Mouse (Mus musculus): ENCODE results near the gene Hoxc6. TPM values are rescaled to one million over a fixed set of nuclear protein-coding genes. Genes with fewer than 3 reads are reported as not detected.

Hoxc6 gene
- polyA plus RNA-seq, 1 experiment from 2014 or later: 0.26 TPM

GRCm38 (mm10) chr15:103035548-103035881 lies 37.5 kb downstream of the Hoxc6 start:
- Histone ChIP-seq H3K36me3 (no peaks in the 10 kb centered on the region), H3K27me3 (peaks cover 98% of the 10 kb centered on the region), H3K4me3 (peak overlapping the region; percentile 46), H3K4me2 (peak overlapping the region; percentile 73), H3K27ac (no peak overlapping the region), H3K9ac (no peak overlapping the region), H3K4me1 (peaks cover 4% of the 10 kb centered on the region; the same call in 1 of the 2 replicates), H3K9me3 (no peaks in the 10 kb centered on the region)
- ATAC-seq (ENCODE audit: borderline replicate concordance, extremely low read depth, low FRiP score, low TSS enrichment): no peak
- WGBS: 1% methylated on average over 14 of the region's 14 CpGs

- ATAC-seq (ENCODE audit: borderline replicate concordance, extremely low read depth, low FRiP score, low TSS enrichment): no peak
- peaks cover 13% of the 10 kb centered on the region; the same call in 1 of the 2 replicates for H3K4me1 ChIP-seq
- H3K9me3 ChIP-seq: no peaks in the 10 kb centered on the region
- H3K4me2 ChIP-seq: no peak overlapping the region
- H3K27ac ChIP-seq: no peak overlapping the region
- H3K4me3 ChIP-seq: no peak overlapping the region
- WGBS: 26% methylated on average over 1 of the region's 1 CpGs
- H3K9ac ChIP-seq: no peak overlapping the region
- no peaks in the 10 kb centered on the region for H3K36me3 ChIP-seq
- peaks cover 98% of the 10 kb centered on the region for H3K27me3 ChIP-seq
These were observed 39.5 kb downstream of the Hoxc6 start for GRCm38 (mm10) chr15:103037579-103037978.

GRCm38 (mm10) chr15:103038701-103039480 lies 40.8 kb downstream of the Hoxc6 start:
- no peak overlapping the region for H3K4me2 ChIP-seq
- no peak overlapping the region for H3K9ac ChIP-seq
- H3K4me3 ChIP-seq: no peak overlapping the region
- no peak for ATAC-seq (ENCODE audit: borderline replicate concordance, extremely low read depth, low FRiP score, low TSS enrichment)
- H3K4me1 ChIP-seq: peaks cover 13% of the 10 kb centered on the region; the same call in 1 of the 2 replicates
- no peaks in the 10 kb centered on the region for H3K9me3 ChIP-seq
- WGBS: 35% methylated on average over 10 of the region's 10 CpGs
- peaks cover 100% of the 10 kb centered on the region for H3K27me3 ChIP-seq
- no peaks in the 10 kb centered on the region for H3K36me3 ChIP-seq
- no peak overlapping the region for H3K27ac ChIP-seq

- no peaks in the 10 kb centered on the region for H3K36me3 ChIP-seq
- H3K27me3 ChIP-seq: peaks cover 100% of the 10 kb centered on the region
- ATAC-seq (ENCODE audit: borderline replicate concordance, extremely low read depth, low FRiP score, low TSS enrichment): no peak
- H3K4me3 ChIP-seq: no peak overlapping the region
- 39% methylated on average over 3 of the region's 3 CpGs for WGBS
- H3K9ac ChIP-seq: no peak overlapping the region
- no peak overlapping the region for H3K4me2 ChIP-seq
- H3K4me1 ChIP-seq: peaks cover 13% of the 10 kb centered on the region; the same call in 1 of the 2 replicates
- no peak overlapping the region for H3K27ac ChIP-seq
- H3K9me3 ChIP-seq: no peaks in the 10 kb centered on the region
These were observed 41.6 kb downstream of the Hoxc6 start for GRCm38 (mm10) chr15:103039609-103040008.

- 33% methylated on average over 12 of the region's 12 CpGs for WGBS
- no peaks in the 10 kb centered on the region for H3K9me3 ChIP-seq
- no peak overlapping the region for H3K27ac ChIP-seq
- H3K4me1 ChIP-seq: peaks cover 13% of the 10 kb centered on the region; the same call in 1 of the 2 replicates
- H3K36me3 ChIP-seq: no peaks in the 10 kb centered on the region
- H3K4me2 ChIP-seq: peak overlapping the region; percentile 35
- no peak overlapping the region for H3K9ac ChIP-seq
- no peak for ATAC-seq (ENCODE audit: borderline replicate concordance, extremely low read depth, low FRiP score, low TSS enrichment)
- H3K27me3 ChIP-seq: peaks cover 96% of the 10 kb centered on the region
- H3K4me3 ChIP-seq: 0 out of 2 replicates have a peak overlapping the region, but pooled peaks have one; percentile 13
These were observed 42.5 kb downstream of the Hoxc6 start for GRCm38 (mm10) chr15:103040601-103041000.

- H3K36me3 ChIP-seq: no peaks in the 10 kb centered on the region
- ATAC-seq (ENCODE audit: borderline replicate concordance, extremely low read depth, low FRiP score, low TSS enrichment): no peak
- H3K4me3 ChIP-seq: no peak overlapping the region
- H3K27ac ChIP-seq: no peak overlapping the region
- WGBS: 41% methylated on average over 5 of the region's 5 CpGs
- H3K27me3 ChIP-seq: peaks cover 93% of the 10 kb centered on the region
- peaks cover 13% of the 10 kb centered on the region; the same call in 1 of the 2 replicates for H3K4me1 ChIP-seq
- no peak overlapping the region for H3K4me2 ChIP-seq
- H3K9ac ChIP-seq: no peak overlapping the region
- no peaks in the 10 kb centered on the region for H3K9me3 ChIP-seq
These were observed 43.6 kb downstream of the Hoxc6 start for GRCm38 (mm10) chr15:103041613-103042012.

- Histone ChIP-seq H3K9ac (no peak overlapping the region), H3K4me3 (no peak overlapping the region), H3K4me2 (no peak overlapping the region), H3K27me3 (peaks cover 90% of the 10 kb centered on the region), H3K4me1 (peaks cover 13% of the 10 kb centered on the region; the same call in 1 of the 2 replicates), H3K27ac (no peak overlapping the region), H3K9me3 (no peaks in the 10 kb centered on the region), H3K36me3 (no peaks in the 10 kb centered on the region)
- ATAC-seq (ENCODE audit: borderline replicate concordance, extremely low read depth, low FRiP score, low TSS enrichment): no peak
- 4% methylated on average over 1 of the region's 1 CpGs for WGBS
These were observed 44.2 kb downstream of the Hoxc6 start for GRCm38 (mm10) chr15:103042209-103042608.

- ATAC-seq (ENCODE audit: borderline replicate concordance, extremely low read depth, low FRiP score, low TSS enrichment): no peak
- H3K4me2 ChIP-seq: no peak overlapping the region
- 67% methylated on average over 2 of the region's 2 CpGs for WGBS
- no peak overlapping the region for H3K27ac ChIP-seq
- H3K4me3 ChIP-seq: no peak overlapping the region
- no peak overlapping the region for H3K9ac ChIP-seq
- H3K27me3 ChIP-seq: peaks cover 64% of the 10 kb centered on the region
- H3K4me1 ChIP-seq: no peaks in the 10 kb centered on the region
- no peaks in the 10 kb centered on the region for H3K9me3 ChIP-seq
- H3K36me3 ChIP-seq: no peaks in the 10 kb centered on the region
These were observed 53.6 kb downstream of the Hoxc6 start for GRCm38 (mm10) chr15:103051670-103052069.

- Histone ChIP-seq H3K9ac (no peak overlapping the region), H3K36me3 (no peaks in the 10 kb centered on the region), H3K9me3 (no peaks in the 10 kb centered on the region), H3K4me3 (no peak overlapping the region), H3K4me2 (no peak overlapping the region), H3K4me1 (no peaks in the 10 kb centered on the region), H3K27me3 (peaks cover 67% of the 10 kb centered on the region), H3K27ac (no peak overlapping the region)
- ATAC-seq (ENCODE audit: borderline replicate concordance, extremely low read depth, low FRiP score, low TSS enrichment): no peak
These were observed 55.2 kb downstream of the Hoxc6 start for GRCm38 (mm10) chr15:103053210-103053609.

GRCm38 (mm10) chr15:103056396-103056795 lies 58.3 kb downstream of the Hoxc6 start:
- Histone ChIP-seq H3K9ac (no peak overlapping the region), H3K27ac (no peak overlapping the region), H3K4me2 (no peak overlapping the region), H3K36me3 (no peaks in the 10 kb centered on the region), H3K9me3 (no peaks in the 10 kb centered on the region), H3K4me3 (no peak overlapping the region), H3K4me1 (peaks cover 10% of the 10 kb centered on the region; the same call in 1 of the 2 replicates), H3K27me3 (peaks cover 82% of the 10 kb centered on the region)
- no peak for ATAC-seq (ENCODE audit: borderline replicate concordance, extremely low read depth, low FRiP score, low TSS enrichment)
- 56% methylated on average over 2 of the region's 2 CpGs for WGBS

- Histone ChIP-seq H3K36me3 (no peaks in the 10 kb centered on the region), H3K4me1 (peaks cover 11% of the 10 kb centered on the region; the same call in 1 of the 2 replicates), H3K27me3 (peaks cover 95% of the 10 kb centered on the region), H3K4me3 (no peak overlapping the region), H3K27ac (no peak overlapping the region), H3K4me2 (no peak overlapping the region), H3K9ac (no peak overlapping the region), H3K9me3 (no peaks in the 10 kb centered on the region)
- 25% methylated on average over 12 of the region's 12 CpGs for whole genome bisulfite sequencing
- ATAC-seq (ENCODE audit: borderline replicate concordance, extremely low read depth, low FRiP score, low TSS enrichment): no peak
These were observed 60.7 kb downstream of the Hoxc6 start for GRCm38 (mm10) chr15:103058715-103059114.

GRCm38 (mm10) chr15:103059393-103059992 lies 61.4 kb downstream of the Hoxc6 start:
- WGBS: 8% methylated on average over 21 of the region's 21 CpGs
- Histone ChIP-seq H3K36me3 (no peaks in the 10 kb centered on the region), H3K27me3 (peaks cover 95% of the 10 kb centered on the region), H3K9ac (no peak overlapping the region), H3K9me3 (no peaks in the 10 kb centered on the region), H3K4me1 (peaks cover 11% of the 10 kb centered on the region; the same call in 1 of the 2 replicates), H3K4me2 (peak overlapping the region; percentile 34), H3K4me3 (0 out of 2 replicates have a peak overlapping the region, but pooled peaks have one; percentile 5), H3K27ac (no peak overlapping the region)
- ATAC-seq (ENCODE audit: borderline replicate concordance, extremely low read depth, low FRiP score, low TSS enrichment): no peak
